Mouse (Mus musculus) stomach, embryonic 16.5 days (tissue): ENCODE measurements around the gene Nek3. TPM values are rescaled to one million over a fixed set of nuclear protein-coding genes. Genes with fewer than 3 reads are reported as not detected.

Experiments used
- ATAC-seq: fragments of 200-750 bp; cut with Nextera tagmentation; 2 replicates; pipeline ENCODE4 v1.8.0; 2017; ENCODE audit warnings: moderate number of reproducible peaks, moderate TSS enrichment; ENCODE audit not compliant: insufficient read depth, low FRiP score
- H3K27ac ChIP-seq: fragments of 300-500 bp; sonication (generic); 2 replicates; pipeline ENCODE4 v1.5.1; 2014; ENCODE audit warnings: low read length
- H3K27me3 ChIP-seq: fragments of 300-500 bp; sonication (generic); 2 replicates; pipeline ENCODE4 v1.6.1; 2014; ENCODE audit warnings: low read length, control low read depth, mixed read lengths; ENCODE audit not compliant: control insufficient read depth, insufficient read depth
- H3K36me3 ChIP-seq: fragments of 300-500 bp; sonication (generic); 2 replicates; pipeline ENCODE4 v1.6.1; 2014; ENCODE audit warnings: low read length; ENCODE audit not compliant: control insufficient read depth, insufficient read depth
- H3K4me1 ChIP-seq: fragments of 300-500 bp; sonication (generic); 2 replicates; pipeline ENCODE4 v1.6.1; 2014; ENCODE audit warnings: low read length, control low read depth, mixed read lengths; ENCODE audit not compliant: control insufficient read depth, insufficient read depth
- H3K4me2 ChIP-seq: fragments of 300-500 bp; sonication (generic); 2 replicates; pipeline ENCODE4 v1.6.1; 2014; ENCODE audit warnings: low read depth, low read length, mixed read lengths
- H3K4me3 ChIP-seq: fragments of 300-500 bp; sonication (generic); replicated peaks from 2 replicates; pipeline ENCODE4 v1.5.1; 2014; ENCODE audit warnings: mild to moderate bottlenecking, low read length
- H3K9ac ChIP-seq: fragments of 300-500 bp; sonication (generic); 2 replicates; pipeline ENCODE4 v1.6.1; 2014; ENCODE audit warnings: low read length
- H3K9me3 ChIP-seq: fragments of 300-500 bp; sonication (generic); replicated peaks from 2 replicates; pipeline ENCODE4 v1.6.1; 2016; ENCODE audit warnings: low read length, control low read depth; ENCODE audit not compliant: control insufficient read depth
- WGBS: fragments of 180-500 bp; shearing (Covaris S2); extraction: QIAGEN DNeasy Blood & Tissue Kit; methylation state at CpG from one replicate; pipeline ENCODE4 v1.1.7; 2014; 5-methylcytosine and 5-hydroxymethylcytosine counted together
- polyA plus RNA-seq: library from polyadenylated mRNA; unstranded; fragments of >200 nt; fragmentation: Nextera tagmentation; extraction: Ambion mirVana; gene quantifications from 2 replicates; pipeline ENCODE4 v1.2.1, GENCODE M21; 2015

The Nek3 gene
- polyA plus RNA-seq, 1 experiment from 2014 or later: 3.6 TPM

- peak; percentile 97 for ATAC-seq
- peak within 1 kb of the TSS; percentile 92 for H3K27ac ChIP-seq
- 3% methylated on average over 63 of the region's 63 CpGs for WGBS
These were observed 19.5 kb upstream of the Nek3 start, which contains the start of gene Ckap2 for GRCm38 (mm10) chr8:22185431-22186397. TSS of gene Ckap2 (minus strand) at chr8:22185819.

GRCm38 (mm10) chr8:22184884-22185283 is 18.6 kb upstream of the Nek3 start:
- 2% methylated on average over 3 of the region's 3 CpGs for WGBS
- Histone ChIP-seq H3K27ac (peak overlapping the region; percentile 92), H3K9me3 (no peaks in the 10 kb centered on the region), H3K36me3 (no peaks in the 10 kb centered on the region; the same call in 1 of the 2 replicates), H3K4me2 (peak overlapping the region; percentile 75), H3K9ac (peak overlapping the region; percentile 89), H3K27me3 (no peaks in the 10 kb centered on the region), H3K4me3 (peak overlapping the region; percentile 91), H3K4me1 (peaks cover 11% of the 10 kb centered on the region)
- peak; percentile 22; the same call in 1 of the 2 replicates for ATAC-seq

More at GRCm38 (mm10) chr8:22185431-22186397, 19.5 kb upstream of the Nek3 start, which contains the start of gene Ckap2:
- Histone ChIP-seq H3K9me3 (no peaks in the 10 kb centered on the region), H3K36me3 (no peaks in the 10 kb centered on the region), H3K9ac (peak within 1 kb of the TSS; percentile 89), H3K27me3 (no peaks in the 10 kb centered on the region), H3K4me1 (peaks cover 11% of the 10 kb centered on the region), H3K4me3 (peak within 1 kb of the TSS; percentile 91), H3K4me2 (peak within 1 kb of the TSS; percentile 75)

- ATAC-seq: no peak
- H3K9ac ChIP-seq: no peak overlapping the region
- peaks cover 6% of the 10 kb centered on the region; the same call in 1 of the 2 replicates for H3K9me3 ChIP-seq
- no peak overlapping the region for H3K4me2 ChIP-seq
- WGBS: 96% methylated on average over 7 of the region's 7 CpGs
- H3K36me3 ChIP-seq: peaks cover 28% of the 10 kb centered on the region
- H3K27ac ChIP-seq: no peak overlapping the region
- H3K27me3 ChIP-seq: no peaks in the 10 kb centered on the region
- H3K4me3 ChIP-seq: no peak overlapping the region
- H3K4me1 ChIP-seq: no peaks in the 10 kb centered on the region
These were observed 9.7 kb upstream of the Nek3 start for GRCm38 (mm10) chr8:22175966-22176365.

GRCm38 (mm10) chr8:22169167-22169566 is 2.9 kb upstream of the Nek3 start:
- peaks cover 8% of the 10 kb centered on the region for H3K36me3 ChIP-seq

GRCm38 (mm10) chr8:22165251-22166079 is 770 bp downstream of the Nek3 start:
- Histone ChIP-seq H3K27ac (peak overlapping the region; percentile 56), H3K9me3 (no peaks in the 10 kb centered on the region), H3K4me1 (peaks cover 6% of the 10 kb centered on the region), H3K9ac (peak overlapping the region; percentile 73), H3K4me3 (peak overlapping the region; percentile 72), H3K36me3 (peaks cover 2% of the 10 kb centered on the region; the same call in 1 of the 2 replicates), H3K27me3 (no peaks in the 10 kb centered on the region), H3K4me2 (peak overlapping the region; percentile 70)
- peak; percentile 17; the same call in 1 of the 2 replicates for ATAC-seq
- WGBS: 48% methylated on average over 10 of the region's 10 CpGs

More at GRCm38 (mm10) chr8:22169167-22169566, 2.9 kb upstream of the Nek3 start:
- H3K9ac ChIP-seq: no peak overlapping the region
- no peak overlapping the region for H3K27ac ChIP-seq
- no peak for ATAC-seq
- no peak overlapping the region for H3K4me3 ChIP-seq
- H3K4me2 ChIP-seq: no peak overlapping the region
- WGBS: 90% methylated on average over 5 of the region's 5 CpGs
- no peaks in the 10 kb centered on the region for H3K9me3 ChIP-seq
- peaks cover 6% of the 10 kb centered on the region for H3K4me1 ChIP-seq
- no peaks in the 10 kb centered on the region for H3K27me3 ChIP-seq

GRCm38 (mm10) chr8:22164431-22164830 is 1.8 kb downstream of the Nek3 start:
- Histone ChIP-seq H3K36me3 (no peaks in the 10 kb centered on the region; the same call in 1 of the 2 replicates), H3K4me1 (peaks cover 6% of the 10 kb centered on the region), H3K4me3 (no peak overlapping the region), H3K27me3 (no peaks in the 10 kb centered on the region), H3K9ac (no peak overlapping the region), H3K4me2 (no peak overlapping the region), H3K27ac (no peak overlapping the region), H3K9me3 (no peaks in the 10 kb centered on the region)
- 80% methylated on average over 10 of the region's 10 CpGs for WGBS
- ATAC-seq: no peak

- Histone ChIP-seq H3K27ac (no peak overlapping the region), H3K27me3 (no peaks in the 10 kb centered on the region), H3K9ac (no peak overlapping the region), H3K4me3 (no peak overlapping the region), H3K4me2 (no peak overlapping the region), H3K36me3 (no peaks in the 10 kb centered on the region), H3K4me1 (peaks cover 6% of the 10 kb centered on the region), H3K9me3 (no peaks in the 10 kb centered on the region)
- ATAC-seq: no peak
- WGBS: 75% methylated on average over 8 of the region's 8 CpGs
These were observed 4.0 kb downstream of the Nek3 start for GRCm38 (mm10) chr8:22162206-22162605.

- Histone ChIP-seq H3K27me3 (no peaks in the 10 kb centered on the region), H3K9ac (no peak overlapping the region), H3K4me1 (peaks cover 2% of the 10 kb centered on the region; the same call in 1 of the 2 replicates), H3K4me2 (no peak overlapping the region), H3K36me3 (0 out of 2 replicates have a peak, but pooled peaks cover 3% of the 10 kb centered on the region), H3K4me3 (no peak overlapping the region), H3K9me3 (no peaks in the 10 kb centered on the region), H3K27ac (no peak overlapping the region)
- 49% methylated on average over 3 of the region's 3 CpGs for WGBS
- no peak for ATAC-seq
These were observed 15.9 kb downstream of the Nek3 start for GRCm38 (mm10) chr8:22150345-22150663.
